Mouse (Mus musculus) heart, postnatal 0 days (tissue): ENCODE results near the gene Lcn5. TPM values are rescaled to one million over a fixed set of nuclear protein-coding genes. Genes with fewer than 3 reads are reported as not detected.

Source experiments
- ATAC-seq: fragments of 200-750 bp; cut with Nextera tagmentation; 2 replicates; pipeline ENCODE4 v1.8.0; 2017; ENCODE audit warnings: low read depth, moderate number of reproducible peaks, moderate library complexity; ENCODE audit not compliant: insufficient read depth
- DNase-seq: peaks from one replicate; pipeline ENCODE4 v3.0.0-alpha.2; 2016; ENCODE audit warnings: low spot score
- H3K27ac ChIP-seq: fragments of 300-500 bp; sonication (generic); 2 replicates; pipeline ENCODE4 v1.5.1; 2014; ENCODE audit warnings: low read depth, mild to moderate bottlenecking
- H3K27me3 ChIP-seq: fragments of 300-500 bp; sonication (generic); 2 replicates; pipeline ENCODE4 v1.6.1; 2014; ENCODE audit warnings: low read length, mixed read lengths; ENCODE audit not compliant: control insufficient read depth, insufficient read depth
- H3K36me3 ChIP-seq: fragments of 300-500 bp; sonication (generic); replicated peaks from 2 replicates; pipeline ENCODE4 v1.6.1; 2014; ENCODE audit warnings: low read length, mixed read lengths; ENCODE audit not compliant: control insufficient read depth, insufficient read depth
- H3K4me1 ChIP-seq: fragments of 300-500 bp; sonication (generic); 2 replicates; pipeline ENCODE4 v1.6.1; 2014; ENCODE audit warnings: antibody characterized with exemption; ENCODE audit not compliant: control insufficient read depth, insufficient read depth
- H3K4me2 ChIP-seq: fragments of 300-500 bp; sonication (generic); 2 replicates; pipeline ENCODE4 v1.6.1; 2014; ENCODE audit warnings: low read depth, mild to moderate bottlenecking, low read length, moderate library complexity
- H3K4me3 ChIP-seq: fragments of 300-500 bp; sonication (generic); 2 replicates; pipeline ENCODE4 v1.5.1; 2014; ENCODE audit warnings: low read depth, low read length
- H3K9ac ChIP-seq: fragments of 300-500 bp; sonication (generic); replicated peaks from 2 replicates; pipeline ENCODE4 v1.6.1; 2014; ENCODE audit warnings: low read depth, low read length, mixed read lengths
- H3K9me3 ChIP-seq: fragments of 300-500 bp; sonication (generic); replicated peaks from 2 replicates; pipeline ENCODE4 v1.6.1; 2016; ENCODE audit warnings: low read length; ENCODE audit not compliant: control insufficient read depth
- CTCF ChIP-seq: IDR thresholded peaks from 2 replicates; pipeline ENCODE4 v1.5.1; 2016; ENCODE audit warnings: antibody characterized with exemption, control low read depth, low read depth
- EP300 ChIP-seq: IDR thresholded peaks from 2 replicates; pipeline ENCODE4 v1.6.1; 2016; ENCODE audit warnings: antibody characterized with exemption, low read depth
- WGBS: fragments of 180-500 bp; shearing (Covaris S2); extraction: QIAGEN DNeasy Blood & Tissue Kit; methylation state at CpG from one replicate; pipeline ENCODE4 v1.1.7; 2014; 5-methylcytosine and 5-hydroxymethylcytosine counted together
- polyA plus RNA-seq: library from polyadenylated mRNA; unstranded; fragments of >200 nt; fragmentation: Nextera tagmentation; extraction: Ambion mirVana; gene quantifications from 2 replicates; pipeline ENCODE4 v1.2.1, GENCODE M21; 2015
- total RNA-seq: library from RNA; depleted of rRNA; stranded (reverse); fragments of >200 nt; gene quantifications from 2 replicates; pipeline ENCODE4 v1.2.3, GENCODE M21; 2014; ENCODE audit warnings: low replicate concordance

The Lcn5 gene
- total and polyA plus RNA-seq, 2 experiments from 2014 or later, result not detected

- WGBS, result 85% methylated on average over 8 of the region's 8 CpGs
- ATAC-seq (no peak), DNase-seq (no peak)
These were observed 2.5 kb downstream of the Lcn5 start for GRCm38 (mm10) chr2:25660279-25660678.

GRCm38 (mm10) chr2:25661245-25661970, 3.7 kb downstream of the Lcn5 start:
- H3K27ac ChIP-seq, result no peak overlapping the region
- H3K36me3 ChIP-seq, result no peaks in the 10 kb centered on the region
- TF ChIP-seq EP300, result no peak
- no peak for TF ChIP-seq CTCF
- no peak overlapping the region for H3K4me3 ChIP-seq
- no peaks in the 10 kb centered on the region for H3K27me3 ChIP-seq
- WGBS, result 67% methylated on average over 6 of the region's 6 CpGs
- H3K4me1 ChIP-seq, result no peaks in the 10 kb centered on the region
- no peak for DNase-seq
- H3K9ac ChIP-seq, result no peak overlapping the region
- H3K4me2 ChIP-seq, result no peak overlapping the region
- no peaks in the 10 kb centered on the region for H3K9me3 ChIP-seq
- ATAC-seq, result no peak

More at GRCm38 (mm10) chr2:25660279-25660678, 2.5 kb downstream of the Lcn5 start:
- H3K4me3 ChIP-seq, result no peak overlapping the region
- no peaks in the 10 kb centered on the region for H3K4me1 ChIP-seq
- H3K9me3 ChIP-seq, result no peaks in the 10 kb centered on the region
- no peak overlapping the region for H3K27ac ChIP-seq
- H3K4me2 ChIP-seq, result no peak overlapping the region
- no peaks in the 10 kb centered on the region for H3K27me3 ChIP-seq
- H3K36me3 ChIP-seq, result no peaks in the 10 kb centered on the region
- H3K9ac ChIP-seq, result no peak overlapping the region
- TF ChIP-seq CTCF (no peak), EP300 (no peak)

GRCm38 (mm10) chr2:25663511-25663910, 5.8 kb downstream of the Lcn5 start:
- no peaks in the 10 kb centered on the region for H3K4me1 ChIP-seq
- no peak overlapping the region for H3K27ac ChIP-seq
- no peak overlapping the region for H3K4me2 ChIP-seq
- no peak overlapping the region for H3K4me3 ChIP-seq
- no peaks in the 10 kb centered on the region for H3K27me3 ChIP-seq
- no peak for ATAC-seq
- H3K36me3 ChIP-seq, result no peaks in the 10 kb centered on the region
- H3K9ac ChIP-seq, result no peak overlapping the region
- TF ChIP-seq EP300, result no peak
- peak; percentile 61 for TF ChIP-seq CTCF
- H3K9me3 ChIP-seq, result no peaks in the 10 kb centered on the region
- WGBS, result 64% methylated on average over 1 of the region's 1 CpGs
- DNase-seq, result peak; percentile 30

GRCm38 (mm10) chr2:25664125-25664524, 6.4 kb downstream of the Lcn5 start:
- Histone ChIP-seq H3K36me3 (no peaks in the 10 kb centered on the region), H3K4me1 (no peaks in the 10 kb centered on the region), H3K27me3 (no peaks in the 10 kb centered on the region), H3K9ac (no peak overlapping the region), H3K27ac (no peak overlapping the region), H3K9me3 (no peaks in the 10 kb centered on the region), H3K4me3 (no peak overlapping the region), H3K4me2 (no peak overlapping the region)
- WGBS, result 78% methylated on average over 5 of the region's 5 CpGs
- no peak for DNase-seq
- no peak for ATAC-seq
- no peak for TF ChIP-seq CTCF
- TF ChIP-seq EP300, result no peak

GRCm38 (mm10) chr2:25666516-25666915, 8.8 kb downstream of the Lcn5 start:
- H3K4me2 ChIP-seq, result no peak overlapping the region
- H3K9me3 ChIP-seq, result no peaks in the 10 kb centered on the region
- H3K4me3 ChIP-seq, result no peak overlapping the region
- no peaks in the 10 kb centered on the region for H3K36me3 ChIP-seq
- ATAC-seq, result no peak
- H3K4me1 ChIP-seq, result no peaks in the 10 kb centered on the region
- no peak for DNase-seq
- WGBS, result 34% methylated on average over 1 of the region's 1 CpGs
- H3K9ac ChIP-seq, result no peak overlapping the region
- no peak overlapping the region for H3K27ac ChIP-seq
- TF ChIP-seq EP300, result no peak
- H3K27me3 ChIP-seq, result no peaks in the 10 kb centered on the region

GRCm38 (mm10) chr2:25676486-25676885, 18.7 kb downstream of the Lcn5 start, which contains the start of gene Lcn6:
Gene Lcn6 (plus strand): TSS chr2:25676786.
- Histone ChIP-seq H3K27me3 (no peaks in the 10 kb centered on the region), H3K36me3 (no peaks in the 10 kb centered on the region), H3K9ac (no peak within 1 kb of the TSS), H3K4me2 (no peak within 1 kb of the TSS), H3K27ac (no peak within 1 kb of the TSS), H3K4me3 (no peak within 1 kb of the TSS), H3K9me3 (no peaks in the 10 kb centered on the region), H3K4me1 (no peaks in the 10 kb centered on the region)
- no peak for TF ChIP-seq EP300
- no peak for TF ChIP-seq CTCF
- WGBS, result 83% methylated on average over 3 of the region's 3 CpGs
- DNase-seq, result no peak
- no peak for ATAC-seq
